Mouse (Mus musculus): ENCODE results near the gene Klk11.

Klk11 gene

DNA sequence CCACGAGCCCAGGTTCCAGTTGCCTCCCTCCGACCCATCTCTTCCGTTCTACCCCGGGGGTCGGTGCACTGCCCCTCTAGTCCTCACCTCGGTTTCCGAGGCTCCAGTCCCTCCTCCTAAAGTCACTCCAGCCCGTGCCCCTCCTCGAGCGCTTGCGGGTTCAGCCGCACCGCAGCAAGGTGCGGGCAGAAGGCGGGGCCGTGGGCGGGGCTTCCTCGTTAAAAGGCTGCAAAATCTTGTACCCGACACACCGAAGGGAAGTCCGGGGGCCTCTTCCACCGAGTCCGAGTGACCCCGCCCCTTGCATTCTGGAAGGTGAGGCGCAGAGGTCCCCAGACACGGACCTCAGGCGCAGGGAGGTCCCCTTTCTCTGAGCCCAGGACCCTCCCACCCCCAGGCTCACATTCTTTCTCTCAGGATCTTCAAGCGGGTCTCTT is 22.9 kb downstream of the Klk11 start, which contains the start of gene Klk8:
Gene Klk8, plus strand, starts transcription at position 245 of the 437 bp plus-strand sequence.
- peak; percentile 19 for DNase-seq

DNA sequence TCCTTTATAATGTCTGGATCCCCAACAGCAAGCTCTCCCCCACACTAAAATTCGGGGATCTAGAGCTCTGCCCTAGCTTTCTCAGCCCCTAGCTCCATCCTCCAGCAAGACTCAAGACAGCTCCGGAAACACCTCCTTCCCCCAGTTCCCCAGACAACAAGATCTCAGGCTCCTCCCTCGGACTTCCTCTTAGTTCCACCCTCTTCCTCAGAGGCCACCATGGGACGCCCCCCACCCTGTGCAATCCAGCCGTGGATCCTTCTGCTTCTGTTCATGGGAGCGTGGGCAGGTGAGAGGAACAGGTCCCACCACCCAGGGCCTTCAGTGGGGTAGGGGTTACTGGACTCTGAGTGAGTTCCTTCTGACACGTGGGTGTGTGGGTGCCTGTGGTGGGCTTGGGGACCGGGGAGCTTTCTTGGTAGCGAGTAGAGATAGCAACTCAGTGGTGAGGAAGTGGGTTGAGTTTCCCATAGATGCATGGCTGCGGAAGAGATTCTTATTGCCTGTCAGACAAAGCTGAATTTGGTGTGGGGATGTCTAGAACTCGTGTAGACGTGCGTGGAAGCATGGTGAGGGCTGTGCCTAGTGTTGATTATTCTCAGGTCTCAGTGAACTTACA is 23.5 kb downstream of the Klk11 start:
- no peak for DNase-seq

DNA sequence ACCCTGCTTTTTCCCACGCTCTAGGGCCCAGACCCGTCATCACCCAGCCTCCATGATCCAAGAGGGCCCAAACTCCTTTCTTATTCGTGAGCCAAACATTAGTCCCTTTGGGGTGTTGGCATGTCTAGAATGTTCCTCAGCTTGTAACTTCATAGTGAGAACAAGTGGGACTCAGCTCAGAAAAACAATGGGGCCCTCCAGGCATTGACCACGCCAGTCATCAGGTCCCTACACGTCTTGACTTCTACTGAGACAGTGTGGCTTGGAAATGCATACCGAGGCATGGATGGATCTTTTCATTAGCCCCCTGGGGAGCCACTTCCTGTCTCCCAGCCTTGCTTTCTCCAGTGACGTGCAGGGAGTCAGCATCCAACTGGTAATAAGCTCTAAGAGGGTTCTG is 25.5 kb downstream of the Klk11 start:
- no peak for DNase-seq

DNA sequence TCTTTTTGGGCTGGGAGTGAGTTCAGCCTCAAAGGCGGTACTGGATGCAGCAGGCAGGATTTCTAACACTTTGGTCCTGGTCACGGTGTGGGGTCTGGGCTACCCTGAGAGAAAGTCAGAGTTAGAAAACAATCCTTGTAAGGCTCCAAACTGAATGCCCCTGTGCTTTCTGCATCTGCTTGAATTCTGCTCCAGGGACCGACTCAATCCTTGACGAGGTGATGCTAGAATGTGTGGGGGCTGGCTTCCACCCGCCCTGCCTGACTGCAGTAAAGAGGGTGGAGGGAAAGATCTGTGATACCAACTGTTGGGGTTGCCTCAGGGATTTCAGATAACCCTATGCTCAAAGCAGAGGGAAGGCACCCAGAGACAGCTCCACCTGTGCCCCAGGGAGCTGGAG is 36.6 kb downstream of the Klk11 start, which contains the start of gene Klk7:
Gene Klk7, plus strand, starts transcription at position 301 of the 400 bp plus-strand sequence.
- DNase-seq, result no peak

- no peak for DNase-seq
Observed at GRCm38 (mm10) chr7:43815211-43815610, 40.8 kb downstream of the Klk11 start.

GRCm38 (mm10) chr7:43816746-43817145 is 42.3 kb downstream of the Klk11 start:
- DNase-seq, result no peak

DNA sequence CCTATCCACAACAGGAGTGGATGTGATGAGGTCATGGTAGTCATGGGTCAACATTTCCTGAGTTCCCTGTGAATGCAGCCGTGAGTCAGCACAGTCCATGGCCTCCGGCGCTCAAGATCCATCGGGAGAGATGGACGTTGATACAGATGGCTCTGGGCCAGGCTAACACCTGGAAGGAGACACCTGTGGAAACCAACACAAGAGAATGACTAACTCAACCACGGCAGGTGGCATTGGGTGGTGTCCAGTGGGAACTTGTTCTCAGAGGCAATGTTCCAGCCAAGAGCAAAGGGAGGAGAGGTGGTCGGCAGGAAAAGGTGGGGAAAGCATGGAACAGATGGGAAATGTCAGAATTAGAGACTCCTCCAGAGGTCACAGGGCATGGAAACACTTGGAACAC is 47.2 kb downstream of the Klk11 start:
- DNase-seq, result no peak

DNA sequence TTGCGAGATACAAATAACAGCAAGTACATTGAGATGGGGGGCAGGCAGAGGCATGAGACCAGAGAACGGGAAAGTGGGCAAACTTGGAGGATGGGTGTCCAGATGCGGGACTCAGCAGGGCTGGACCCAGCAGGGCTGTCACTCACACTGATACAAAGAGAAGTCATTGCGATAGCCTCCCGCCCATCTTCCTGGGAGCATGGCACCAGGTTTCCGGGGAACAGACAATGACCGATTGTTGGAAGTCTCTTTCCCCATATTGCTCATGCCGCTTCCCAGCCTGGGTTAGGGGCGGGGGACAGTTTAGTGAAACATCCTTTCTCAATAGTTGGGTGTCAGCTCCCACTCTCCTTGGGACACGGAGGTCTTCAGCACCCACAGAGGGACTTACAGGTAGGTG is 49.8 kb downstream of the Klk11 start, which contains the start of gene Klk6:
Gene Klk6, plus strand, starts transcription at position 301 of the 400 bp plus-strand sequence.
- no peak for DNase-seq

GRCm38 (mm10) chr7:43826056-43826455 is 51.7 kb downstream of the Klk11 start:
- no peak for DNase-seq

DNA sequence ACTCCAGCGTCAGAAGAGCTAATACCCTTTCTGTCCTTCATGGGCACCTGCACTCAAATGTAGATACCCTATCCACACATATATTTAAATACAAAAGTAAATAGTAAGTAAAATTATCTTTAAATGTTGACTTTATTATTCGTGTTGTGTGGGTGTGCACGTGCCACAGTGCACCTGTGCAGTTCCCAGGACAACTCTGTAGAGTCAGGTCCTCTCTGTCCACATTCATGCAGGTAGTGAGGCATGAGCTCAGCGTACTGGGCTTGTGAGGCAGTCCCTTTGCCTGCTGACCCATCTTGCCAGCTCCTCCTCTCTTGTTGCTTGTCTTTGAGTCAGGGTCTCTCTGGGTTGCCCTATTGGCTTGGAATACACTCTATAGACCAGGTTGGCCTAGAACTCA is 53.3 kb downstream of the Klk11 start:
- DNase-seq, result no peak

Measured in right cerebral cortex, postnatal 14 days (tissue).